Mouse (Mus musculus): ENCODE results near the gene Bst2. TPM values are rescaled to one million over a fixed set of nuclear protein-coding genes. Genes with fewer than 3 reads are reported as not detected.
"Not testable (repeated sequence)": the region's sequence is repeated elsewhere in the genome, so short reads cannot be mapped to it uniquely, and the experiment has no call there.

Gene Bst2
- polyA plus RNA-seq, 1 experiment from 2014 or later: 52.3 TPM

- H3K9me3 ChIP-seq: not testable (repeated sequence)
These were observed 6.4 kb downstream of the Bst2 start for GRCm38 (mm10) chr8:71530735-71531467.

GRCm38 (mm10) chr8:71528362-71529073 lies 8.7 kb downstream of the Bst2 start:
- Histone ChIP-seq H3K4me2 (no peak overlapping the region), H3K4me1 (peaks cover 10% of the 10 kb centered on the region; the same call in 1 of the 2 replicates), H3K9ac (no peak overlapping the region), H3K4me3 (replicated peaks) (no peak overlapping the region), H3K36me3 (no peaks in the 10 kb centered on the region), H3K27ac (peak overlapping the region; percentile 68), H3K9me3 (no peaks in the 10 kb centered on the region), H3K27me3 (replicated peaks) (peaks cover 11% of the 10 kb centered on the region)
- no peak for ATAC-seq (ENCODE audit: insufficient read depth, low FRiP score, low read depth)
- 63% methylated on average over 11 of the region's 11 CpGs for WGBS

More at GRCm38 (mm10) chr8:71530735-71531467, 6.4 kb downstream of the Bst2 start:
- H3K27ac ChIP-seq; H3K4me3 ChIP-seq (replicated peaks); H3K4me1 ChIP-seq; H3K36me3 ChIP-seq; H3K27me3 ChIP-seq (replicated peaks); H3K4me2 ChIP-seq; H3K9ac ChIP-seq; ATAC-seq (ENCODE audit: insufficient read depth, low FRiP score, low read depth): not testable (repeated sequence)
- 68% methylated on average over 7 of the region's 12 CpGs for WGBS

- Histone ChIP-seq H3K9ac (no peak overlapping the region), H3K27me3 (replicated peaks) (peaks cover 11% of the 10 kb centered on the region), H3K4me3 (replicated peaks) (no peak overlapping the region), H3K4me2 (no peak overlapping the region), H3K4me1 (peaks cover 10% of the 10 kb centered on the region; the same call in 1 of the 2 replicates), H3K36me3 (no peaks in the 10 kb centered on the region), H3K9me3 (no peaks in the 10 kb centered on the region), H3K27ac (peak overlapping the region; percentile 57; the same call in 1 of the 2 replicates)
- 54% methylated on average over 3 of the region's 3 CpGs for WGBS
- ATAC-seq (ENCODE audit: insufficient read depth, low FRiP score, low read depth): no peak
These were observed 9.9 kb downstream of the Bst2 start for GRCm38 (mm10) chr8:71527162-71527870.

GRCm38 (mm10) chr8:71526272-71526671 lies 11.0 kb downstream of the Bst2 start:
- H3K36me3 ChIP-seq: no peaks in the 10 kb centered on the region

GRCm38 (mm10) chr8:71525226-71526050 lies 11.8 kb downstream of the Bst2 start, which contains the start of gene Ccdc194:
Gene Ccdc194, minus strand, starts transcription at chr8:71525711.
- H3K9ac ChIP-seq: no peak within 1 kb of the TSS
- no peaks in the 10 kb centered on the region for H3K36me3 ChIP-seq
- WGBS: 17% methylated on average over 46 of the region's 46 CpGs
- H3K9me3 ChIP-seq: no peaks in the 10 kb centered on the region
- H3K4me3 ChIP-seq (replicated peaks): 0 out of 2 replicates have a peak within 1 kb of the TSS, but pooled peaks have one; percentile 9
- peaks cover 11% of the 10 kb centered on the region for H3K27me3 ChIP-seq (replicated peaks)
- H3K27ac ChIP-seq: peak within 1 kb of the TSS; percentile 46; the same call in 1 of the 2 replicates
- peak within 1 kb of the TSS; percentile 11; the same call in 1 of the 2 replicates for H3K4me2 ChIP-seq
- no peak for ATAC-seq (ENCODE audit: insufficient read depth, low FRiP score, low read depth)
- H3K4me1 ChIP-seq: peaks cover 10% of the 10 kb centered on the region; the same call in 1 of the 2 replicates

More at GRCm38 (mm10) chr8:71526272-71526671, 11.0 kb downstream of the Bst2 start:
- Histone ChIP-seq H3K4me3 (replicated peaks) (no peak overlapping the region), H3K27me3 (replicated peaks) (peaks cover 11% of the 10 kb centered on the region), H3K9me3 (no peaks in the 10 kb centered on the region), H3K9ac (no peak overlapping the region), H3K4me2 (no peak overlapping the region), H3K4me1 (peaks cover 10% of the 10 kb centered on the region; the same call in 1 of the 2 replicates), H3K27ac (peak overlapping the region; percentile 46; the same call in 1 of the 2 replicates)
- no peak for ATAC-seq (ENCODE audit: insufficient read depth, low FRiP score, low read depth)
- WGBS: 25% methylated on average over 6 of the region's 6 CpGs

- H3K27ac ChIP-seq: no peak overlapping the region
These were observed 15.6 kb downstream of the Bst2 start for GRCm38 (mm10) chr8:71521634-71522033.

GRCm38 (mm10) chr8:71519037-71519825 lies 18.0 kb downstream of the Bst2 start:
- H3K4me1 ChIP-seq; H3K4me2 ChIP-seq; H3K9me3 ChIP-seq; H3K9ac ChIP-seq; ATAC-seq (ENCODE audit: insufficient read depth, low FRiP score, low read depth); H3K27ac ChIP-seq; H3K36me3 ChIP-seq; H3K27me3 ChIP-seq (replicated peaks); H3K4me3 ChIP-seq (replicated peaks): not testable (repeated sequence)
- 39% methylated on average over 10 of the region's 10 CpGs for WGBS

More at GRCm38 (mm10) chr8:71521634-71522033, 15.6 kb downstream of the Bst2 start:
- Histone ChIP-seq H3K9ac (no peak overlapping the region), H3K9me3 (no peaks in the 10 kb centered on the region), H3K4me3 (replicated peaks) (no peak overlapping the region), H3K4me1 (peaks cover 10% of the 10 kb centered on the region; the same call in 1 of the 2 replicates), H3K36me3 (no peaks in the 10 kb centered on the region), H3K27me3 (replicated peaks) (peaks cover 15% of the 10 kb centered on the region), H3K4me2 (0 out of 2 replicates have a peak overlapping the region, but pooled peaks have one; percentile 12)
- ATAC-seq (ENCODE audit: insufficient read depth, low FRiP score, low read depth): peak; percentile 75
- WGBS: 3% methylated on average over 17 of the region's 17 CpGs

GRCm38 (mm10) chr8:71516786-71517185 lies 20.5 kb downstream of the Bst2 start:
- no peaks in the 10 kb centered on the region for H3K9me3 ChIP-seq
- no peak overlapping the region for H3K9ac ChIP-seq
- H3K27me3 ChIP-seq (replicated peaks): 0 out of 2 replicates have a peak, but pooled peaks cover 3% of the 10 kb centered on the region
- H3K4me2 ChIP-seq: no peak overlapping the region
- H3K36me3 ChIP-seq: no peaks in the 10 kb centered on the region
- WGBS: 10% methylated on average over 6 of the region's 6 CpGs
- no peak for ATAC-seq (ENCODE audit: insufficient read depth, low FRiP score, low read depth)
- no peak overlapping the region for H3K27ac ChIP-seq
- no peak overlapping the region for H3K4me3 ChIP-seq (replicated peaks)
- no peaks in the 10 kb centered on the region for H3K4me1 ChIP-seq

GRCm38 (mm10) chr8:71515043-71515442 lies 22.2 kb downstream of the Bst2 start:
- ATAC-seq (ENCODE audit: insufficient read depth, low FRiP score, low read depth): no peak

GRCm38 (mm10) chr8:71513018-71513754 lies 24.1 kb downstream of the Bst2 start:
- ATAC-seq (ENCODE audit: insufficient read depth, low FRiP score, low read depth): no peak
- H3K9me3 ChIP-seq: no peaks in the 10 kb centered on the region
- no peak overlapping the region for H3K9ac ChIP-seq
- peaks cover 16% of the 10 kb centered on the region for H3K27me3 ChIP-seq (replicated peaks)
- H3K27ac ChIP-seq: no peak overlapping the region
- no peaks in the 10 kb centered on the region for H3K4me1 ChIP-seq
- 71% methylated on average over 15 of the region's 15 CpGs for WGBS
- H3K4me3 ChIP-seq (replicated peaks): no peak overlapping the region
- no peak overlapping the region for H3K4me2 ChIP-seq
- H3K36me3 ChIP-seq: no peaks in the 10 kb centered on the region

More at GRCm38 (mm10) chr8:71515043-71515442, 22.2 kb downstream of the Bst2 start:
- H3K4me1 ChIP-seq: no peaks in the 10 kb centered on the region
- no peak overlapping the region for H3K27ac ChIP-seq
- peaks cover 9% of the 10 kb centered on the region; the same call in 1 of the 2 replicates for H3K27me3 ChIP-seq (replicated peaks)
- H3K4me2 ChIP-seq: no peak overlapping the region
- H3K9me3 ChIP-seq: no peaks in the 10 kb centered on the region
- no peak overlapping the region for H3K4me3 ChIP-seq (replicated peaks)
- no peak overlapping the region for H3K9ac ChIP-seq
- 71% methylated on average over 5 of the region's 5 CpGs for WGBS
- H3K36me3 ChIP-seq: no peaks in the 10 kb centered on the region

Data from stomach, embryonic 15.5 days (tissue).